Mouse (Mus musculus) spleen, adult 2 months (tissue): ENCODE data around the gene Pate2. TPM values are rescaled to one million over a fixed set of nuclear protein-coding genes. Genes with fewer than 3 reads are reported as not detected.

Source experiments
- DNase-seq, 2 experiments: peaks; one replicate each; pipeline versions ENCODE4 v3.0.0 to v3.0.0-alpha.2; 2012 to 2021; ENCODE audit warnings: low spot score in 2 of 2, low read depth in 1 of 2
- H3K27ac ChIP-seq: fragments of 200-500 bp; 2 replicates; pipeline ENCODE4 v1.5.1; 2012; ENCODE audit warnings: low read length, inconsistent platforms; ENCODE audit not compliant: insufficient read depth
- H3K27me3 ChIP-seq: fragments of 200-500 bp; 2 replicates; pipeline ENCODE4 v1.6.1; 2012; ENCODE audit warnings: mild to moderate bottlenecking, moderate library complexity, low read length, inconsistent platforms; ENCODE audit not compliant: control insufficient read depth, insufficient read depth
- H3K36me3 ChIP-seq: fragments of 200-500 bp; 2 replicates; pipeline ENCODE4 v1.6.1; 2012; ENCODE audit warnings: mild to moderate bottlenecking, low read length, inconsistent platforms; ENCODE audit not compliant: control insufficient read depth, insufficient read depth
- H3K4me1 ChIP-seq: fragments of 200-500 bp; 2 replicates; pipeline ENCODE4 v1.6.1; 2011; ENCODE audit warnings: inconsistent platforms; ENCODE audit not compliant: control insufficient read depth, insufficient read depth, insufficient read length
- H3K4me3 ChIP-seq: fragments of 200-500 bp; 2 replicates; pipeline ENCODE4 v1.5.1; 2011; ENCODE audit warnings: mild to moderate bottlenecking, inconsistent platforms; ENCODE audit not compliant: insufficient read depth, insufficient read length; ENCODE audit errors: extremely low read depth
- CTCF ChIP-seq: fragments of 200-500 bp; IDR thresholded peaks from 2 replicates; pipeline ENCODE4 v1.5.1; 2011; ENCODE audit warnings: mild to moderate bottlenecking, inconsistent platforms; ENCODE audit not compliant: insufficient read depth, insufficient read length, insufficient replicate concordance; ENCODE audit errors: extremely low read depth
- POLR2A ChIP-seq: fragments of 200-500 bp; IDR thresholded peaks from 2 replicates; pipeline ENCODE4 v1.6.1; 2011; ENCODE audit warnings: low read depth, low read length, inconsistent platforms
- WGBS: fragments of 180-500 bp; shearing (Covaris S2); methylation state at CpG from one replicate; pipeline ENCODE4 v1.1.7; 2018; 5-methylcytosine and 5-hydroxymethylcytosine counted together
- polyA plus RNA-seq: library from polyadenylated mRNA; depleted of rRNA; stranded (reverse); fragments of >200 nt; gene quantifications from 2 replicates; pipeline ENCODE4 v1.2.3, GENCODE M21; 2012; rRNA removed

Pate2 gene
- polyA plus RNA-seq = 0.05 and 0.06 TPM in 2 replicates

DNA sequence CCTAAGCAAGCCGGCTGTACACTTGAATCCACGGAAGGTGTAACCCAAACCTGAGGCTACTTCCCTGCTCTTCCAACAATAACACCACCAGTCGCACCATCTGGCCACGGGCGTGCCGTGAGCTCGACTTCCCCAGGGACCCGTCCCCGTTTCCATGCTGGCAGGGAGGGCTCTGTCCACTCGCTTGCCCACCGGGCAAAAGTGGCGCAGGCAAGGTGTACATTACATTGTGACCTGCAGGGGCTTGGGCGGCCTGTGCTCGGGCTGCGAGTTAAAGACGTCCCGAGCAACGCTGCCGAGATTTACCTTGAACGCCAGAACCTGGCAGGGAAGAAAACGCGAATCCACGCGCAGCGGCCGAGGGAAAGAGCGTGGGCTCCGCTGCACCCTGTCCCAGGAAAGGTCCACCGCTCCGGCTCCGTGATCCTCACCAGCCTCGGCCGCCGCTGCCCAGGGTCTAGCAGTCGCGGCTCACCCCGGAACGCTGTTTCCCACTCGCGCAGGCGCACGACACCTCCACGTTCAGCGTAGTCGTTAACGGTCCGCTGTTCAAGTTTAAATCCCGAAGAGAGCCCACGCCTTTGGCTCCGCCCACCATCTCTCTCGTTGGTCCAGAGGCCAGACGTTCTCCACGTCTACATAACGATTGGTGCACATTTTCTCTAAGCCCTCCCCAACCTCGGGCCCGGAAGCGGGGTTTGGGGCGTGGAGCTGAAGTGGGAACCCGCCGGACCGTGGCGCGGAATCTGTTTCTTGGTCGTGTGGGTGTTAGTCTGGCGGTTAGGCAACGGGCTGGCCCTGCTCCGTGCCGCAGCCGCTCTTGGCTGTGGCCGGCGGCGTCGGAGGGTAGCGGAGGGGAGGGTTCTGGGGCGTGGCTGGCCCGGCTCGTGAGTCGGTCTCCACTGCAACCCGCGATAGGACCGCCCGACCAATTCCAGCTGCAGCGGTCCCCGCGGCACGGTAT, at the start of gene Pate2, which contains the start of gene Hyls1:
Gene Pate2, plus strand, starts transcription at position 714 of the 964 bp plus-strand sequence.
Gene Hyls1, minus strand, starts transcription at position 828 of the 964 bp plus-strand sequence.
- peaks cover 14% of the 10 kb centered on the region for H3K36me3 ChIP-seq
- peak; percentile 94 to 97 for DNase-seq
- peaks cover 4% of the 10 kb centered on the region; the same call in 1 of the 2 replicates for H3K27me3 ChIP-seq

GRCm38 (mm10) chr9:35520631-35521348, 49.3 kb upstream of the Pate2 start:
- 86% methylated on average over 6 of the region's 6 CpGs for WGBS

More for the DNA sequence above, at the start of gene Pate2, which contains the start of gene Hyls1:
- Histone ChIP-seq H3K27ac (peak within 1 kb of the TSS; percentile 85), H3K4me1 (no peaks in the 10 kb centered on the region), H3K4me3 (peak within 1 kb of the TSS; percentile 76)
- WGBS = under 1% methylated on average over 86 of the region's 86 CpGs
- TF ChIP-seq POLR2A (no peak; the same call in 1 of the 2 replicates), CTCF (no peak)

DNA sequence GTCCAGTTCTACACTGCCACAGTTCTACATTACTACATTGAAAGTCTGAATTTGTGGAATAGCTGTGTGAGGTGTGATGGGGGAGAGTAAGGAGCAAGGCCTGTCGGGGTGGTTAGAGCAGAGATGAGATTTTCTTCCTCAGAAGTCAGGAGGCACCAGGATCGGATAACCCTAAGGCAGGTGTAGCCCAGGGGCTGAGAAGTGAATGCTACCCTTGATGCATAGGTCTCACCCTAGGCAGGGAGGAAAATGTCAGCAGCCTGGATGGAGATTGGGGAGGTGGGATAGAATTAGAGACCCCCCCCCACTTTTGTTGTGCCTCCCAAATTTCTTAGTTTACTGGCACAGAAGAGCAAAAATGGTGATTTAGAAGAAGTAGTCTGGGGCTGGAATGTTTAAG, 47.8 kb upstream of the Pate2 start:
- Histone ChIP-seq H3K4me3 (no peak overlapping the region), H3K27me3 (no peaks in the 10 kb centered on the region), H3K36me3 (no peaks in the 10 kb centered on the region), H3K4me1 (no peaks in the 10 kb centered on the region), H3K27ac (no peak overlapping the region)
- TF ChIP-seq CTCF = no peak
- TF ChIP-seq POLR2A = no peak
- WGBS = 76% methylated on average over 2 of the region's 2 CpGs
- no peak for DNase-seq

More at GRCm38 (mm10) chr9:35520631-35521348, 49.3 kb upstream of the Pate2 start:
- Histone ChIP-seq H3K27me3 (no peaks in the 10 kb centered on the region), H3K4me1 (no peaks in the 10 kb centered on the region), H3K27ac (no peak overlapping the region), H3K4me3 (no peak overlapping the region), H3K36me3 (no peaks in the 10 kb centered on the region)
- no peak for DNase-seq
- TF ChIP-seq CTCF = no peak
- TF ChIP-seq POLR2A = no peak

DNA sequence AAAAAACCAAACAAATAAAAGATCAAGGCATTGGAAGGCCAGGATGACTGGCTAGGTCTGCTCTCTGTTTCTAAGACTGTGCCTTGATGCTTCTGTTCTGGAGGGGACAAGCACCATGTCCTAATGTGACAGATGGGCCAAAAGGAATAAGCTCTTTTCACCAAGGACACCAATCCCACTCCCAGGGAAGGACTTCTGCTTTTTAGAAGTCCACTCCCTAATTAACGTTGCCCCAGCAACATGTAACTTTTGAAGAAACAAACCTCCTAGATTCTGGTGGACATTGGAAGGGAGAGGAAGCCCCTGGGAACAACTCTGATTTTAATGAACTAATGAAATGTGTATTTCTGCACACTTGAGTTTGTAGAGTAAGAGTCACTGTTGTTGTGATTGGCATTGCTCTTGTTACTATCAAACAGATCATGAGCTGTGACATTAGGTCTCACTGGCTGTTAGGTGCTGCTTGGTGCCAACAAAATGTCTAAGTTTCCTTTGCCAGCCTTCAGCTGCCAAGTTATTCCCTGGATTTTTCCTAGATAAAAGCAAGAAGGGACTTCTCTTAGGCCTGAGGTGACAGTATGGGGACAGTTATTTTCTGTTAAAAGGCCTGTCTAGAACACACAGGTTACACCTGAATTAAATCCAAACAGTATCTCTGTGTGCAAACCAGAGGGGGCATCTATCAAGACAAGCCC, 47.1 kb upstream of the Pate2 start:
- H3K36me3 ChIP-seq = no peaks in the 10 kb centered on the region
- no peak overlapping the region for H3K4me3 ChIP-seq
- WGBS = 48% methylated on average over 1 of the region's 1 CpGs

DNA sequence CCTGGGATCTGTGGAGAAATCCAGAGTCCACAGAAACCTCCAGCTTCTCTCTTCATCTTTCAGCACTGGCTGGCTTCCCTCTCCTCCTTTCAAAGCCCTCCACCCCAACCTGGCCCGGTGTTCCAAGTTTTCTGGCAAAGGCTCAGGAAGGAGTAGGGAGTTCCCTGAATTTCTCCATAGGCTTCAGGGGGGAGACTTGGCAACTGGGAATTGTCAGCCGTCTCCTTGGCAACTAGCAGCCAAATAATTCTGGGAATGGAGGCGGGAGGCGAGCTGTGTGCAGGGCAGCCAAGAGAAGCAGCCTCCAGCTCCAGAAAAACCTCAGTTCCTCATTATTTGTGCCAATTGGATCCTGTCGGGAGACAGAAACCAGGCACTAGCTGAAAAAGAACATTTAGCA, 46.5 kb upstream of the Pate2 start:
- no peaks in the 10 kb centered on the region for H3K27me3 ChIP-seq
- H3K36me3 ChIP-seq = no peaks in the 10 kb centered on the region
- DNase-seq = no peak
- no peak overlapping the region for H3K27ac ChIP-seq
- TF ChIP-seq CTCF = no peak
- no peak for TF ChIP-seq POLR2A
- no peaks in the 10 kb centered on the region for H3K4me1 ChIP-seq
- 72% methylated on average over 5 of the region's 5 CpGs for WGBS
- H3K4me3 ChIP-seq = no peak overlapping the region

More for the DNA sequence above, 47.1 kb upstream of the Pate2 start:
- Histone ChIP-seq H3K27ac (no peak overlapping the region), H3K4me1 (no peaks in the 10 kb centered on the region), H3K27me3 (no peaks in the 10 kb centered on the region)
- no peak for TF ChIP-seq POLR2A
- TF ChIP-seq CTCF = no peak
- no peak for DNase-seq

GRCm38 (mm10) chr9:35523941-35524411, 46.1 kb upstream of the Pate2 start:
- H3K4me3 ChIP-seq = no peak overlapping the region
- H3K4me1 ChIP-seq = no peaks in the 10 kb centered on the region
- H3K27me3 ChIP-seq = no peaks in the 10 kb centered on the region
- peak; percentile 30 to 40 for DNase-seq
- no peak for TF ChIP-seq POLR2A
- TF ChIP-seq CTCF = peak; percentile 60; the same call in 1 of the 2 replicates
- H3K27ac ChIP-seq = no peak overlapping the region
- no peaks in the 10 kb centered on the region for H3K36me3 ChIP-seq
- WGBS = 17% methylated on average over 7 of the region's 7 CpGs
